Mouse (Mus musculus): ENCODE data around the gene Frat1. TPM values are rescaled to one million over a fixed set of nuclear protein-coding genes. Genes with fewer than 3 reads are reported as not detected.

Frat1 gene
- polyA plus RNA-seq, 1 experiment: not detected

GRCm38 (mm10) chr19:41808104-41808634, 21.6 kb upstream of the Frat1 start:
- no peak overlapping the region for H3K27ac ChIP-seq (ENCODE audit: insufficient read depth, low read depth, low read length)
- peaks cover 2% of the 10 kb centered on the region; the same call in 1 of the 2 replicates for H3K4me1 ChIP-seq (ENCODE audit: control insufficient read depth, insufficient read depth, low read length)
- 74% methylated on average over 8 of the region's 8 CpGs for WGBS
- no peak overlapping the region for H3K4me3 ChIP-seq (ENCODE audit: insufficient read depth, low read depth, low read length)
- TF ChIP-seq POLR2A (IDR thresholded peaks at IDR 0.05; ENCODE audit: insufficient read depth, low read depth, low read length) (no peak), CTCF (IDR thresholded peaks at IDR 0.05; ENCODE audit: insufficient read depth, low read depth, low read length) (no peak)

- Histone ChIP-seq H3K27ac (ENCODE audit: insufficient read depth, low read depth, low read length) (no peak overlapping the region), H3K4me1 (ENCODE audit: control insufficient read depth, insufficient read depth, low read length) (no peaks in the 10 kb centered on the region), H3K4me3 (ENCODE audit: insufficient read depth, low read depth, low read length) (no peak overlapping the region)
- 90% methylated on average over 5 of the region's 5 CpGs for WGBS
- TF ChIP-seq POLR2A (IDR thresholded peaks at IDR 0.05; ENCODE audit: insufficient read depth, low read depth, low read length): no peak
- no peak for TF ChIP-seq CTCF (IDR thresholded peaks at IDR 0.05; ENCODE audit: insufficient read depth, low read depth, low read length)
These were observed 19.7 kb upstream of the Frat1 start for GRCm38 (mm10) chr19:41810074-41810473.

GRCm38 (mm10) chr19:41812525-41812924, 17.2 kb upstream of the Frat1 start:
- H3K4me3 ChIP-seq (ENCODE audit: insufficient read depth, low read depth, low read length): no peak overlapping the region
- WGBS: 93% methylated on average over 10 of the region's 10 CpGs
- no peaks in the 10 kb centered on the region for H3K4me1 ChIP-seq (ENCODE audit: control insufficient read depth, insufficient read depth, low read length)
- H3K27ac ChIP-seq (ENCODE audit: insufficient read depth, low read depth, low read length): no peak overlapping the region
- no peak for TF ChIP-seq POLR2A (IDR thresholded peaks at IDR 0.05; ENCODE audit: insufficient read depth, low read depth, low read length)
- no peak for TF ChIP-seq CTCF (IDR thresholded peaks at IDR 0.05; ENCODE audit: insufficient read depth, low read depth, low read length)

- WGBS: 92% methylated on average over 4 of the region's 4 CpGs
- TF ChIP-seq POLR2A (IDR thresholded peaks at IDR 0.05; ENCODE audit: insufficient read depth, low read depth, low read length): no peak
- no peak overlapping the region for H3K27ac ChIP-seq (ENCODE audit: insufficient read depth, low read depth, low read length)
- no peak overlapping the region for H3K4me3 ChIP-seq (ENCODE audit: insufficient read depth, low read depth, low read length)
- H3K4me1 ChIP-seq (ENCODE audit: control insufficient read depth, insufficient read depth, low read length): no peaks in the 10 kb centered on the region
These were observed 16.4 kb upstream of the Frat1 start for GRCm38 (mm10) chr19:41813374-41813773.

- 76% methylated on average over 5 of the region's 5 CpGs for WGBS
- H3K4me3 ChIP-seq (ENCODE audit: insufficient read depth, low read depth, low read length): no peak overlapping the region
- no peak overlapping the region for H3K27ac ChIP-seq (ENCODE audit: insufficient read depth, low read depth, low read length)
- TF ChIP-seq CTCF (IDR thresholded peaks at IDR 0.05; ENCODE audit: insufficient read depth, low read depth, low read length) (no peak), POLR2A (IDR thresholded peaks at IDR 0.05; ENCODE audit: insufficient read depth, low read depth, low read length) (no peak)
- H3K4me1 ChIP-seq (ENCODE audit: control insufficient read depth, insufficient read depth, low read length): no peaks in the 10 kb centered on the region
These were observed 13.4 kb upstream of the Frat1 start for GRCm38 (mm10) chr19:41816410-41816809.

GRCm38 (mm10) chr19:41816915-41817314, 12.9 kb upstream of the Frat1 start:
- WGBS: 72% methylated on average over 5 of the region's 5 CpGs
- Histone ChIP-seq H3K27ac (ENCODE audit: insufficient read depth, low read depth, low read length) (no peak overlapping the region), H3K4me1 (ENCODE audit: control insufficient read depth, insufficient read depth, low read length) (no peaks in the 10 kb centered on the region), H3K4me3 (ENCODE audit: insufficient read depth, low read depth, low read length) (no peak overlapping the region)
- TF ChIP-seq CTCF (IDR thresholded peaks at IDR 0.05; ENCODE audit: insufficient read depth, low read depth, low read length) (no peak), POLR2A (IDR thresholded peaks at IDR 0.05; ENCODE audit: insufficient read depth, low read depth, low read length) (no peak)

- no peak overlapping the region for H3K27ac ChIP-seq (ENCODE audit: insufficient read depth, low read depth, low read length)
- WGBS: 44% methylated on average over 10 of the region's 10 CpGs
- no peaks in the 10 kb centered on the region for H3K4me1 ChIP-seq (ENCODE audit: control insufficient read depth, insufficient read depth, low read length)
- no peak for TF ChIP-seq POLR2A (IDR thresholded peaks at IDR 0.05; ENCODE audit: insufficient read depth, low read depth, low read length)
- no peak for TF ChIP-seq CTCF (IDR thresholded peaks at IDR 0.05; ENCODE audit: insufficient read depth, low read depth, low read length)
- no peak overlapping the region for H3K4me3 ChIP-seq (ENCODE audit: insufficient read depth, low read depth, low read length)
These were observed 12.4 kb upstream of the Frat1 start for GRCm38 (mm10) chr19:41817325-41817724.

GRCm38 (mm10) chr19:41818749-41819148, 11.0 kb upstream of the Frat1 start:
- no peak overlapping the region for H3K4me3 ChIP-seq (ENCODE audit: insufficient read depth, low read depth, low read length)
- H3K27ac ChIP-seq (ENCODE audit: insufficient read depth, low read depth, low read length): no peak overlapping the region
- 78% methylated on average over 4 of the region's 4 CpGs for WGBS
- TF ChIP-seq POLR2A (IDR thresholded peaks at IDR 0.05; ENCODE audit: insufficient read depth, low read depth, low read length) (no peak), CTCF (IDR thresholded peaks at IDR 0.05; ENCODE audit: insufficient read depth, low read depth, low read length) (no peak)
- no peaks in the 10 kb centered on the region for H3K4me1 ChIP-seq (ENCODE audit: control insufficient read depth, insufficient read depth, low read length)

GRCm38 (mm10) chr19:41821436-41821835, 8.3 kb upstream of the Frat1 start:
- TF ChIP-seq CTCF (IDR thresholded peaks at IDR 0.05; ENCODE audit: insufficient read depth, low read depth, low read length): no peak
- no peak for TF ChIP-seq POLR2A (IDR thresholded peaks at IDR 0.05; ENCODE audit: insufficient read depth, low read depth, low read length)
- Histone ChIP-seq H3K4me1 (ENCODE audit: control insufficient read depth, insufficient read depth, low read length) (no peaks in the 10 kb centered on the region), H3K27ac (ENCODE audit: insufficient read depth, low read depth, low read length) (no peak overlapping the region), H3K4me3 (ENCODE audit: insufficient read depth, low read depth, low read length) (no peak overlapping the region)
- 48% methylated on average over 5 of the region's 5 CpGs for WGBS

- 87% methylated on average over 1 of the region's 1 CpGs for WGBS
- no peak overlapping the region for H3K27ac ChIP-seq (ENCODE audit: insufficient read depth, low read depth, low read length)
- no peak for TF ChIP-seq POLR2A (IDR thresholded peaks at IDR 0.05; ENCODE audit: insufficient read depth, low read depth, low read length)
- no peak for TF ChIP-seq CTCF (IDR thresholded peaks at IDR 0.05; ENCODE audit: insufficient read depth, low read depth, low read length)
These were observed 7.2 kb upstream of the Frat1 start for GRCm38 (mm10) chr19:41822589-41822988.

More at GRCm38 (mm10) chr19:41822589-41822988, 7.2 kb upstream of the Frat1 start:
- no peaks in the 10 kb centered on the region for H3K4me1 ChIP-seq (ENCODE audit: control insufficient read depth, insufficient read depth, low read length)
- no peak overlapping the region for H3K4me3 ChIP-seq (ENCODE audit: insufficient read depth, low read depth, low read length)
